24 mouse cellular contexts compared by ENCODE assay signal in genomic region chr4:119066791-119067190, GRCm38 (mm10). TPM values are rescaled to one million over a fixed set of nuclear protein-coding genes. Genes with fewer than 3 reads are reported as not detected.
DNase-seq lines count a peak whose midpoint lies in the region; ATAC-seq and TF ChIP-seq lines count a peak whose summit lies in the region.
"Had no signal": no experiment of that assay in that cellular context is flagged by ENCODE, and none has a peak within 500 bp of the region (broad histone marks: within the 10 kb centered on the region; RNA-seq: fewer than 3 reads in every experiment).

No protein-coding gene starts in this region.

- peaks cover under 1% of the 10 kb centered on the region; the same call in 1 of the 2 replicates for H3K27me3 ChIP-seq in embryonic facial prominence, embryonic 15.5 days
- no peaks in the 10 kb centered on the region for H3K27me3 ChIP-seq in stomach, embryonic 15.5 days (replicated peaks)
- H3K27me3 ChIP-seq in liver, postnatal 0 days (ENCODE audit: insufficient read depth, low read length), result peaks cover 7% of the 10 kb centered on the region
- H3K27me3 ChIP-seq: Patski had no signal

- H3K27ac ChIP-seq in embryonic facial prominence, embryonic 15.5 days (replicated peaks), result 0 out of 2 replicates have a peak overlapping the region, but pooled peaks have one; percentile 34
- H3K27ac ChIP-seq in stomach, embryonic 15.5 days, result 0 out of 2 replicates have a peak overlapping the region, but pooled peaks have one; percentile 31
- H3K27ac ChIP-seq in liver, postnatal 0 days (ENCODE audit: low read depth), result no peak overlapping the region
- H3K27ac ChIP-seq: gastrocnemius, adult 2 months; hindbrain, embryonic 12.5 days had no signal

- no peak for ATAC-seq in embryonic facial prominence, embryonic 15.5 days (ENCODE audit: insufficient number of reproducible peaks, low FRiP score, low TSS enrichment, low read depth)
- no peak for ATAC-seq in stomach, embryonic 15.5 days (ENCODE audit: insufficient read depth, low FRiP score, low read depth)
- ATAC-seq in liver, postnatal 0 days, result no peak
- ATAC-seq in megakaryocyte progenitor cell, adult 5-6 weeks (replicated peaks; ENCODE audit: poor library complexity), result no peak
- ATAC-seq: activated CD4-positive, CD25-positive, alpha-beta regulatory T cell, adult 4 months; CD4-positive, CD25-positive, alpha-beta regulatory T cell, adult 4 months; forebrain, embryonic 14.5 days; hindbrain, embryonic 16.5 days; inflammation-experienced regulatory T-cells, adult 6 months; Patski had no signal

- H3K36me3 ChIP-seq in embryonic facial prominence, embryonic 15.5 days, result no peaks in the 10 kb centered on the region
- no peaks in the 10 kb centered on the region for H3K36me3 ChIP-seq in stomach, embryonic 15.5 days
- H3K36me3 ChIP-seq in liver, postnatal 0 days (replicated peaks; ENCODE audit: insufficient read depth, low read length), result no peaks in the 10 kb centered on the region
- H3K36me3 ChIP-seq: hindbrain, embryonic 12.5 days had no signal

- DNase-seq in urinary bladder, postnatal 14 days (ENCODE audit: low spot score), result peak; percentile 15
- DNase-seq in urinary bladder, postnatal 10 days (ENCODE audit: low spot score), result no peak
- no peak for DNase-seq in layer of hippocampus, adult 8-10 months (ENCODE audit: low spot score in 2 of 2)
- DNase-seq in liver, postnatal 0 days, result no peak
- DNase-seq: adrenal gland, adult 2 months; adrenal gland, postnatal 25 days; B cell, adult 2 months; cerebellum, adult 18-20 months; cerebellum, adult 9-11 months; cerebellum, postnatal 36 days; gastrocnemius, adult 2 months; gastrocnemius, postnatal 25 days; heart, postnatal 10 days; heart, postnatal 4 days had no signal

- H3K4me1 ChIP-seq in embryonic facial prominence, embryonic 15.5 days, result peaks cover 12% of the 10 kb centered on the region
- H3K4me1 ChIP-seq in stomach, embryonic 15.5 days, result no peaks in the 10 kb centered on the region
- H3K4me1 ChIP-seq in liver, postnatal 0 days (ENCODE audit: insufficient read depth), result no peaks in the 10 kb centered on the region

- H3K4me3 ChIP-seq in embryonic facial prominence, embryonic 15.5 days (replicated peaks), result no peak overlapping the region
- no peak overlapping the region for H3K4me3 ChIP-seq in stomach, embryonic 15.5 days (replicated peaks)
- H3K4me3 ChIP-seq in liver, postnatal 0 days (ENCODE audit: low read depth, low read length), result no peak overlapping the region
- H3K4me3 ChIP-seq: gastrocnemius, adult 2 months; hindbrain, embryonic 12.5 days had no signal

- WGBS in embryonic facial prominence, embryonic 15.5 days, result 61% methylated on average over 3 of the region's 3 CpGs
- whole genome bisulfite sequencing in stomach, embryonic 15.5 days, result 84% methylated on average over 3 of the region's 3 CpGs
- 83% methylated on average over 3 of the region's 3 CpGs for WGBS in liver, postnatal 0 days (ENCODE audit: insufficient replicate concordance)

- TF ChIP-seq EP300 in liver, postnatal 0 days (IDR thresholded peaks at IDR 0.05; ENCODE audit: low read depth), result no peak

- H3K4me2 ChIP-seq in embryonic facial prominence, embryonic 15.5 days (replicated peaks), result no peak overlapping the region
- H3K4me2 ChIP-seq in stomach, embryonic 15.5 days, result no peak overlapping the region
- no peak overlapping the region for H3K4me2 ChIP-seq in liver, postnatal 0 days (ENCODE audit: low read depth, low read length)
- H3K4me2 ChIP-seq: hindbrain, embryonic 12.5 days had no signal

- TF ChIP-seq CTCF in liver, postnatal 0 days (IDR thresholded peaks at IDR 0.05; ENCODE audit: low read depth), result no peak

- H3K9ac ChIP-seq in embryonic facial prominence, embryonic 15.5 days, result no peak overlapping the region
- no peak overlapping the region for H3K9ac ChIP-seq in stomach, embryonic 15.5 days
- H3K9ac ChIP-seq in liver, postnatal 0 days (replicated peaks), result no peak overlapping the region
- H3K9ac ChIP-seq: hindbrain, embryonic 12.5 days had no signal

- H3K9me3 ChIP-seq in embryonic facial prominence, embryonic 15.5 days (replicated peaks), result no peaks in the 10 kb centered on the region
- no peaks in the 10 kb centered on the region for H3K9me3 ChIP-seq in stomach, embryonic 15.5 days
- H3K9me3 ChIP-seq in liver, postnatal 0 days (ENCODE audit: low read length), result no peaks in the 10 kb centered on the region
- H3K9me3 ChIP-seq: hindbrain, embryonic 12.5 days had no signal

RNA-seq across cellular contexts. Expression of gene Slc2a1, which starts 41.7 kb away (rescaled TPM):
- polyA plus RNA-seq in embryonic facial prominence, embryonic 15.5 days (2015; fragmentation: Nextera tagmentation; extraction: Ambion mirVana), result 141 and 160 TPM in 2 replicates
- 119 and 129 TPM in 2 replicates for polyA plus RNA-seq in stomach, embryonic 15.5 days (2015; fragmentation: Nextera tagmentation; extraction: Ambion mirVana)
- 10 to 100 TPM; 86.4 to 96.6 (median 91.0) TPM for total RNA-seq in layer of hippocampus, adult 8-10 months (2022)
- polyA plus RNA-seq in liver, postnatal 0 days (2015; fragmentation: Nextera tagmentation; extraction: Ambion mirVana), result 25.4 and 29.6 TPM in 2 replicates
- total RNA-seq in megakaryocyte progenitor cell, adult 5-6 weeks (2015), result 7.7 and 11.5 TPM in 2 replicates
- 7.4 and 8.6 TPM in 2 replicates for total RNA-seq in megakaryocyte progenitor cell, adult 5-6 weeks (2017)
